Mouse (Mus musculus) midbrain, embryonic 10.5 days (tissue): ENCODE measurements around the gene Usp15. TPM values are rescaled to one million over a fixed set of nuclear protein-coding genes. Genes with fewer than 3 reads are reported as not detected.

ENCODE experiments used
- DNase-seq: peaks from one replicate; pipeline ENCODE4 v3.0.0-alpha.2; 2017; ENCODE audit warnings: low spot score
- H3K27ac ChIP-seq: fragments of 300-500 bp; sonication (generic); replicated peaks from 2 replicates; pipeline ENCODE4 v1.5.1; 2016; ENCODE audit warnings: mild to moderate bottlenecking
- H3K27me3 ChIP-seq: fragments of 300-500 bp; sonication (generic); 2 replicates; pipeline ENCODE4 v1.6.1; 2016; ENCODE audit warnings: low read depth, mild to moderate bottlenecking; ENCODE audit not compliant: poor library complexity, severe bottlenecking
- H3K36me3 ChIP-seq: fragments of 300-500 bp; sonication (generic); 2 replicates; pipeline ENCODE4 v1.6.1; 2016; ENCODE audit warnings: mild to moderate bottlenecking, moderate library complexity
- H3K4me1 ChIP-seq: fragments of 300-500 bp; sonication (generic); 2 replicates; pipeline ENCODE4 v1.6.1; 2016
- H3K4me3 ChIP-seq: fragments of 300-500 bp; sonication (generic); 2 replicates; pipeline ENCODE4 v1.5.1; 2016; ENCODE audit warnings: mild to moderate bottlenecking, moderate library complexity
- H3K9me3 ChIP-seq: fragments of 300-500 bp; sonication (generic); replicated peaks from 2 replicates; pipeline ENCODE4 v1.6.1; 2016; ENCODE audit warnings: mild to moderate bottlenecking
- WGBS: fragments of 180-500 bp; shearing (Covaris S2); methylation state at CpG from one replicate; pipeline ENCODE4 v1.1.7; 2016; 5-methylcytosine and 5-hydroxymethylcytosine counted together
- polyA plus RNA-seq: library from polyadenylated mRNA; unstranded; fragments of >200 nt; fragmentation: Nextera tagmentation; extraction: Ambion mirVana; gene quantifications from 2 replicates; pipeline ENCODE4 v1.2.1, GENCODE M21; 2016

The Usp15 gene
- polyA plus RNA-seq, 1 experiment from 2014 or later = 73.2 TPM

GRCm38 (mm10) chr10:123159316-123159715 is 37.5 kb downstream of the Usp15 start:
- H3K9me3 ChIP-seq = no peaks in the 10 kb centered on the region
- no peaks in the 10 kb centered on the region for H3K4me1 ChIP-seq
- H3K36me3 ChIP-seq = peaks cover 58% of the 10 kb centered on the region
- WGBS = 88% methylated on average over 7 of the region's 7 CpGs
- no peak overlapping the region for H3K27ac ChIP-seq
- H3K4me3 ChIP-seq = no peak overlapping the region
- no peaks in the 10 kb centered on the region for H3K27me3 ChIP-seq
- no peak for DNase-seq

GRCm38 (mm10) chr10:123156392-123156791 is 40.4 kb downstream of the Usp15 start:
- DNase-seq = no peak
- Histone ChIP-seq H3K4me3 (no peak overlapping the region), H3K9me3 (no peaks in the 10 kb centered on the region), H3K27me3 (no peaks in the 10 kb centered on the region), H3K27ac (no peak overlapping the region), H3K4me1 (no peaks in the 10 kb centered on the region), H3K36me3 (peaks cover 53% of the 10 kb centered on the region)
- WGBS = 96% methylated on average over 2 of the region's 2 CpGs

- Histone ChIP-seq H3K27ac (no peak overlapping the region), H3K27me3 (no peaks in the 10 kb centered on the region), H3K4me3 (no peak overlapping the region), H3K36me3 (peaks cover 53% of the 10 kb centered on the region), H3K4me1 (no peaks in the 10 kb centered on the region), H3K9me3 (no peaks in the 10 kb centered on the region)
- 92% methylated on average over 6 of the region's 6 CpGs for WGBS
- no peak for DNase-seq
These were observed 41.0 kb downstream of the Usp15 start for GRCm38 (mm10) chr10:123155764-123156163.

- Histone ChIP-seq H3K27ac (no peak overlapping the region), H3K27me3 (no peaks in the 10 kb centered on the region), H3K9me3 (no peaks in the 10 kb centered on the region), H3K36me3 (peaks cover 38% of the 10 kb centered on the region), H3K4me1 (no peaks in the 10 kb centered on the region), H3K4me3 (no peak overlapping the region)
- WGBS = 88% methylated on average over 2 of the region's 2 CpGs
- DNase-seq = no peak
These were observed 43.5 kb downstream of the Usp15 start for GRCm38 (mm10) chr10:123153321-123153720.

- WGBS = 81% methylated on average over 4 of the region's 4 CpGs
- DNase-seq = no peak
- Histone ChIP-seq H3K36me3 (peaks cover 42% of the 10 kb centered on the region), H3K9me3 (no peaks in the 10 kb centered on the region), H3K27ac (no peak overlapping the region), H3K27me3 (no peaks in the 10 kb centered on the region), H3K4me1 (no peaks in the 10 kb centered on the region), H3K4me3 (no peak overlapping the region)
These were observed 48.6 kb downstream of the Usp15 start for GRCm38 (mm10) chr10:123148025-123148814.

- no peak for DNase-seq
- Histone ChIP-seq H3K27me3 (no peaks in the 10 kb centered on the region), H3K27ac (no peak overlapping the region), H3K4me1 (no peaks in the 10 kb centered on the region), H3K9me3 (no peaks in the 10 kb centered on the region), H3K4me3 (no peak overlapping the region), H3K36me3 (peaks cover 40% of the 10 kb centered on the region)
- WGBS = 88% methylated on average over 6 of the region's 6 CpGs
These were observed 49.6 kb downstream of the Usp15 start for GRCm38 (mm10) chr10:123147180-123147579.

GRCm38 (mm10) chr10:123146349-123146748 is 50.4 kb downstream of the Usp15 start:
- no peak overlapping the region for H3K4me3 ChIP-seq
- DNase-seq = no peak
- H3K27me3 ChIP-seq = no peaks in the 10 kb centered on the region
- no peaks in the 10 kb centered on the region for H3K9me3 ChIP-seq
- WGBS = 91% methylated on average over 2 of the region's 2 CpGs
- H3K27ac ChIP-seq = no peak overlapping the region
- H3K36me3 ChIP-seq = peaks cover 34% of the 10 kb centered on the region
- no peaks in the 10 kb centered on the region for H3K4me1 ChIP-seq

GRCm38 (mm10) chr10:123144256-123144655 is 52.5 kb downstream of the Usp15 start:
- no peak for DNase-seq
- Histone ChIP-seq H3K9me3 (no peaks in the 10 kb centered on the region), H3K4me1 (no peaks in the 10 kb centered on the region), H3K27ac (no peak overlapping the region), H3K4me3 (no peak overlapping the region), H3K27me3 (no peaks in the 10 kb centered on the region), H3K36me3 (peaks cover 52% of the 10 kb centered on the region)
- 96% methylated on average over 8 of the region's 8 CpGs for WGBS

GRCm38 (mm10) chr10:123142395-123143050 is 54.3 kb downstream of the Usp15 start:
- Histone ChIP-seq H3K27me3 (no peaks in the 10 kb centered on the region), H3K4me3 (no peak overlapping the region), H3K9me3 (no peaks in the 10 kb centered on the region), H3K36me3 (peaks cover 52% of the 10 kb centered on the region), H3K27ac (no peak overlapping the region), H3K4me1 (no peaks in the 10 kb centered on the region)
- WGBS = 93% methylated on average over 5 of the region's 5 CpGs
- no peak for DNase-seq

GRCm38 (mm10) chr10:123135818-123136217 is 61.0 kb downstream of the Usp15 start:
- WGBS = 85% methylated on average over 10 of the region's 10 CpGs
- Histone ChIP-seq H3K27ac (no peak overlapping the region), H3K4me3 (no peak overlapping the region), H3K4me1 (0 out of 2 replicates have a peak, but pooled peaks cover 5% of the 10 kb centered on the region), H3K9me3 (no peaks in the 10 kb centered on the region), H3K27me3 (no peaks in the 10 kb centered on the region), H3K36me3 (peaks cover 38% of the 10 kb centered on the region)
- no peak for DNase-seq

- WGBS = 96% methylated on average over 10 of the region's 10 CpGs
- H3K27me3 ChIP-seq = no peaks in the 10 kb centered on the region
- 0 out of 2 replicates have a peak, but pooled peaks cover 5% of the 10 kb centered on the region for H3K4me1 ChIP-seq
- DNase-seq = no peak
- no peak overlapping the region for H3K4me3 ChIP-seq
- no peaks in the 10 kb centered on the region for H3K9me3 ChIP-seq
- H3K27ac ChIP-seq = no peak overlapping the region
- H3K36me3 ChIP-seq = peaks cover 65% of the 10 kb centered on the region
These were observed 65.3 kb downstream of the Usp15 start for GRCm38 (mm10) chr10:123131487-123131886.

- WGBS = 94% methylated on average over 14 of the region's 14 CpGs
- no peak overlapping the region for H3K27ac ChIP-seq
- H3K27me3 ChIP-seq = no peaks in the 10 kb centered on the region
- H3K4me3 ChIP-seq = no peak overlapping the region
- H3K36me3 ChIP-seq = peaks cover 98% of the 10 kb centered on the region
- H3K9me3 ChIP-seq = no peaks in the 10 kb centered on the region
- no peaks in the 10 kb centered on the region for H3K4me1 ChIP-seq
- DNase-seq = no peak
These were observed 76.0 kb downstream of the Usp15 start for GRCm38 (mm10) chr10:123120666-123121392.

GRCm38 (mm10) chr10:123116861-123117260 is 79.9 kb downstream of the Usp15 start:
- DNase-seq = no peak
- Histone ChIP-seq H3K9me3 (no peaks in the 10 kb centered on the region), H3K4me1 (no peaks in the 10 kb centered on the region), H3K27ac (no peak overlapping the region), H3K36me3 (peaks cover 89% of the 10 kb centered on the region), H3K4me3 (no peak overlapping the region), H3K27me3 (no peaks in the 10 kb centered on the region)
- 91% methylated on average over 14 of the region's 14 CpGs for WGBS
